Mouse (Mus musculus): ENCODE measurements at regions not wholly inside any gene's neighbourhood (a gene's known extent, or its start where the extent isn't known, plus 50 kb on each side); places are given as distances from the start of the nearest gene placed in this dataset.

DNA sequence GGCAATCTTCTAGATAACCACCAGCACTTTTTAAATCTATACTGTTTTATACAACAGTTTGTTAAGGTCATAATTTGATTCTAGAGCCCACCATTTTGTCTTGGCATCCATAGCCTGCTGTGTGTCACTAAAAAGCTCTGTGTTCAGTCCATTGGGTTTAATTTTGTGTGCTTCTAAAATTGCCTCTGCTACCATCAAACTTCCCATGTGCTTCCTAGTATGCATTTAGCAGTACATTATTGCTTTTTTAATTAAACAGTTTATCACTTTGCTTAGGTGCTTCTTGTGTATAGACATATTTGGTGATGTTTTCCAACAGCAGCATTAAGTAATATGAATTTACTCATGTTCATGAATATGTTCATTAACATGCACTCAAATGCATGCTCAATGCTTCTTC is 102.4 kb upstream of the Egfr start:
- in situ Hi-C loops (cut with MseI, MboI): no loop called here

DNA sequence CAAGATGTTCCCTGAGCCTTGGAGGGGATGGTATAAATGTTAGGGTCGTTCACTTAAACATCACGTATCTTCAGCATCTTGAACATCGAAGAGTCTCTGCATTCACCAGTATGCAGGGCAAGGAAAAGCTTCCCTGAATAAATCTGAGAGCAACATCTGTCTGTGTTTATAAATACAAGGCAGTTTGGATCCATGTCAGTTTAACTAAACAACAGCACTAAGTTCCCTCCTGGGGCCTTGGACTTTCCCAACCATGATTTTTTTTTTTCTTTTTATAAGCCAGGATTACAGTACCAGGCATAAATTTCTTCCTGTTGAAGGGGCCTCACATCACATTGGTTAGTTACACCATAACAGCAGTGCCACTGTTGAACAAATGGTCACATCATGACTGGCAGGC is 88.2 kb upstream of the Egfr start:
- in situ Hi-C loops (cut with MseI, MboI): no loop called here

DNA sequence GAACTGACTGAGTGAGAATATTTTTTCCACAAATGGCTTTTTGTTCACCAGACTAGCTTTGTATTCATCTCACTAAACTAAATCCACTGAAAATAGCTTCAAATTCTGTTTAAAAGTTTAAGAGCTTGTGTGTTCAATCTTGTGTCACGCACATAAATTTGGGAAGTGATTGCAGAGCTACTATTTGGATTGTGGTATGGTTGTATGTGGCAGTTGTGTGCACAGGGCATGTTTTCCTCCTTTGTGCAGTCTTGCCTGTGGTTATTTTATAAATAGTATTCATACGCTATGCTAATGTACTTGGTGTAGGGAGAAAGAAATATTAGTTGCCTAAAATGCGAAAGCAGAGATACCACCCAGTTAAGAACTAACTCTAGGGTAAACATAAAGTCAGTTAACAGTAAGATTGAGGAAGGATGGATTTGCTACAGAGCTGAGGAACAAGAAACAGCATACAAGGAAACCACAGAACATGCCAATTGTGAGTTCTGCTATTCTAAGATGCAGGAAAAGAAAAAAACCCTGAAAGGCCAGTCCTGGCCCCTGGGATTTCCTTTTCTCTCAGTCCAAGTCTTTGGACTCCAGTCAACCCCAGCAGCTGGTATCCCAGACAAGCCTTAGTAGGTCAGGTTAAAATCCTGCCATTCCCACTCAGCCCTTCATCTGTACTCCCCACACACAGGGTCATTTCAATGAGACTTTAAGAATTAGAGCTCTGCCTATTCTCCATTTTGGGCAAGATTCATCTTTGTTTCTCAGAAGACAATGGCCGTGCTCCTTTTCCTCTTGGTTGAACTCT is 82.4 kb upstream of the Egfr start:
- in situ Hi-C loops (cut with MseI, MboI): loop anchor here in 1 of 2 experiments (10.0 kb wide), 1 partner anchor 195 kb away; no protein-coding TSS in a partner anchor

DNA sequence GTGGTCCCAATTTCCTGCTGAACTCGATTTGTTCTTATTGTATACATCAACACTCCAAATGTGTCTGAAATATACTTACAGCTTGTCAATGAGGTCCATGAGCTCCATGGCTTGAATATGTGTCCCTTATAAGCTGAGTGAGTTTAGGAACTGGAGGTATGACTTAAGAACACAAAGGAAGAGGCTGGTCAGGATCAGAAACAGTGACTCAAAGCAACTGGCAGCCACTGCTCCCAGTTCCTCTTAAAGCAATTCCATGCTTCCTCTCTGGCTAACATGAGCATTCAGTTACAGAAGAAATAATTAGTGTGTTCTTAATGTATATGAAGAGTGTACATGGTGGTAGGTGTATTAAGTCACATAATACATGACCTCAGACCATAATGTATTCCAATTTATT is 81.7 kb upstream of the Egfr start:
- in situ Hi-C loops (cut with MseI, MboI): loop anchor here in 1 of 2 experiments (10.0 kb wide), 1 partner anchor 195 kb away; no protein-coding TSS in a partner anchor

DNA sequence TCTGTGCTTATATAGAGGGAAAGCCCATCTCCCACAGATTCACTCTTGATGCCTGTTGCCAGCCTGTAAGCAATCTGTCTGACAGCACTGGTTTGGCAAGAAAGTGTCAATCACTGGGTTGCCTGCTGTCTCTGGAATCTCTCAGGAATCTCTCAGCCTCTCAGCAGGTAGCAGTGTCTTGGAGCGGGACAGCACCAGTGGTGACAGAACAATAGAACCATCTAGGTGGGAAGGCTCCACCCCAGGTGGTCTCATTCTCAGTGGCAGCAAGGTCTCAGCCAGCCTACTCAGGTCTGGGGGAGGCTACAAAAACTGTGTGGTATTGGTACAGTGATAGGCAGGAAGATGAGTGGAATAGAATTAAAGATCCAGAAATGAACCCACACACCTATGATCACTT is 76.1 kb upstream of the Egfr start:
- in situ Hi-C loops (cut with MseI, MboI): loop anchor here in 1 of 2 experiments (10.0 kb wide), 1 partner anchor 189 kb away; no protein-coding TSS in a partner anchor

DNA sequence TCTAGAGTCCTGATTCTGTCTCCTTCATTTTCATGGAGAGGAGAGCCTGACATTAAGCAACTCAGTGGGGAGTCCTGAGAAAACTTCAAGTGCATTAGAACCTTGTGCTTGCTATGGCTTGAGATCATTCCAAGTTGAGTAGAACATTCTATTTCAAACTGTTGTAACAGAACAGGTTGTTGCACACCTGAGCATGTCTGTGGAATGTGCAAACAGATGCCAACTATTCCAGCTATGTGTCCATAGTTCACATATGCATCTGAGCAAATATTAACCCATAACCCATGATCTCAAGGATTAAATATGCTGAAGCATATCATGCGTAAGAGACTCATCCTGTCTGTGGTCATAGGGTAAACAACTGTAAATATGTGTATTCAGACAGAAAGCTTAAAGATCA is 68.5 kb upstream of the Egfr start:
- in situ Hi-C loops (cut with MseI, MboI): no loop called here

DNA sequence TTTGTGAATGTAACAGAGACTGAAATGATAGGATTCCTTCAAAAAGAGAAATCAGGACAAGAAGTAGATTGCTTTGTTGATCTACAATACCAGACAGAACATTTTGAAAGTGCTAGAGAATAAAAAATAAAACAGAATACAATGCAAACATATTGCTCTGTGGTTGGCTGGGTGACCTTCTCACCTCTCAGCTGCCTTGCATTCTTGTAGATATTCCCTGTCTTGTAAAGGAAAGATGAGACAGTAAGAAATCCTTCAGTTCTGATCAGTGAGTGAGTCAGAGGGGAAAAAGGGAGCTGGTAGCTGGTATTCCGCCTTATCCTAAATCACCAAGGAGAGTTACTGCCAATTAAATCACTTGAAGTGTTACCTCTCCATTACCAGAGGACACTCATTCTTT is 56.4 kb upstream of the Egfr start:
- in situ Hi-C loops (cut with MseI, MboI): no loop called here

DNA sequence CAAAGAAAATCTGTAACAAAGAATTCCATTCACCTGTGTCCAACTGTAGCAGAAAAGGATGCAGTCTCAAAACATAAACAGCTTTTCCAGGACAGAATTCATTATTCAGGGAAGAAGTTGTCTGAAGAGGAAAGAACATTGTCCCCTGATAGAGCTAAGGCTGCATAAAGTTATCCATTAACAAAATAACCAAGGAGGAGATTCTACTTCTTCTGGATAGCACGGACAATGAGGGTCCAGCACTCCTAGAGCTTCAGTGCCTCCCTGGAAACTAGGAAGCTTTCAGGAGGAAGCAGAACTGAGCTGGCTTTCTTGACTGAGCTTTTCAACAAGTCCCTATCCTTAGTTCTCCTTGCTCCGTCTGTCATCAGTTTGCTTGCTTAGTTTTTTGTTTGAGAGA is 55.2 kb upstream of the Egfr start:
- in situ Hi-C loops (cut with MseI, MboI): no loop called here

DNA sequence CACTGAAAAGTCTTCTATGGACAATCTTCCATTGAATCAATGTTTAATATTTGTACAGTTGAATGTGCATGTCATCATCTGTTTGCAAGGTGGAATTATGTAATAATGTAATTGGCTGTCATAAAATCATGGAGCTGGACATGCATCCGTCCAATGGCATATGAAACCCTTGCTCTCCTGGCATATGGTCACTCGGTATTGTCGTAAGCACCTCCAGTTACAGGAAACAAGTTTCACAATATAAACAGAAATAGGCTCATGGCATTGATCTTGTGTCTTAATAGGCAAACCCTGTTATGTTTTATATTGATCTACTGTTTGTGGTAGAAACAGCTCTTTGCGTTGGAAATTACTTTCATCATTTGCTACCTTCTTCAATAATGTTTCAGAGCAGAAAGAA is 50.2 kb upstream of the Egfr start:
- in situ Hi-C loops (cut with MseI, MboI): no loop called here

Data from mouse trophoblast stem cell (cell line).